Mouse (Mus musculus): ENCODE results near the gene Rbfox1.

Gene Rbfox1

GRCm38 (mm10) chr16:6686076-6686757 is 801.1 kb downstream of the Rbfox1 start:
- DNase-seq (ENCODE audit: low spot score), result no peak

- peak; percentile 30 for DNase-seq (ENCODE audit: low spot score)
These were observed 819.7 kb downstream of the Rbfox1 start for GRCm38 (mm10) chr16:6704847-6705246.

- no peak for DNase-seq (ENCODE audit: low spot score)
These were observed 827.2 kb downstream of the Rbfox1 start for GRCm38 (mm10) chr16:6712341-6712740.

GRCm38 (mm10) chr16:6715245-6715644 is 830.1 kb downstream of the Rbfox1 start:
- no peak for DNase-seq (ENCODE audit: low spot score)

GRCm38 (mm10) chr16:6716214-6716911 is 831.2 kb downstream of the Rbfox1 start:
- no peak for DNase-seq (ENCODE audit: low spot score)

GRCm38 (mm10) chr16:6719027-6719426 is 833.9 kb downstream of the Rbfox1 start:
- no peak for DNase-seq (ENCODE audit: low spot score)

- DNase-seq (ENCODE audit: low spot score), result no peak
These were observed 847.5 kb downstream of the Rbfox1 start for GRCm38 (mm10) chr16:6732646-6733045.

GRCm38 (mm10) chr16:6733427-6733826 is 848.3 kb downstream of the Rbfox1 start:
- DNase-seq (ENCODE audit: low spot score), result no peak

GRCm38 (mm10) chr16:6736566-6736965 is 851.4 kb downstream of the Rbfox1 start:
- DNase-seq (ENCODE audit: low spot score), result peak; percentile 39

GRCm38 (mm10) chr16:6736998-6737397 is 851.8 kb downstream of the Rbfox1 start:
- no peak for DNase-seq (ENCODE audit: low spot score)

GRCm38 (mm10) chr16:6746116-6746515 is 861.0 kb downstream of the Rbfox1 start:
- no peak for DNase-seq (ENCODE audit: low spot score)

GRCm38 (mm10) chr16:6750491-6750890 is 865.3 kb downstream of the Rbfox1 start:
- no peak for DNase-seq (ENCODE audit: low spot score)

- peak; percentile 26 for DNase-seq (ENCODE audit: low spot score)
These were observed 869.7 kb downstream of the Rbfox1 start for GRCm38 (mm10) chr16:6754847-6755246.

- DNase-seq (ENCODE audit: low spot score), result no peak
These were observed 884.5 kb downstream of the Rbfox1 start for GRCm38 (mm10) chr16:6769495-6770237.

GRCm38 (mm10) chr16:6777506-6778185 is 892.5 kb downstream of the Rbfox1 start:
- no peak for DNase-seq (ENCODE audit: low spot score)

GRCm38 (mm10) chr16:6784144-6784543 is 899.0 kb downstream of the Rbfox1 start:
- DNase-seq (ENCODE audit: low spot score), result no peak

- no peak for DNase-seq (ENCODE audit: low spot score)
These were observed 899.9 kb downstream of the Rbfox1 start for GRCm38 (mm10) chr16:6785026-6785425.

GRCm38 (mm10) chr16:6791218-6791617 is 906.1 kb downstream of the Rbfox1 start:
- no peak for DNase-seq (ENCODE audit: low spot score)

GRCm38 (mm10) chr16:6791655-6792054 is 906.5 kb downstream of the Rbfox1 start:
- peak; percentile 43 for DNase-seq (ENCODE audit: low spot score)

- no peak for DNase-seq (ENCODE audit: low spot score)
These were observed 921.1 kb downstream of the Rbfox1 start for GRCm38 (mm10) chr16:6806246-6806645.

GRCm38 (mm10) chr16:6807835-6808234 is 922.7 kb downstream of the Rbfox1 start:
- no peak for DNase-seq (ENCODE audit: low spot score)

- no peak for DNase-seq (ENCODE audit: low spot score)
These were observed 928.7 kb downstream of the Rbfox1 start for GRCm38 (mm10) chr16:6813871-6814270.
